Mouse (Mus musculus): Measurements from ENCODE around the gene Syt5. TPM values are rescaled to one million over a fixed set of nuclear protein-coding genes. Genes with fewer than 3 reads are reported as not detected.

Syt5 gene
- total RNA-seq, 4 experiments from 2014 or later = 0.15 TPM; not detected in 3

DNA sequence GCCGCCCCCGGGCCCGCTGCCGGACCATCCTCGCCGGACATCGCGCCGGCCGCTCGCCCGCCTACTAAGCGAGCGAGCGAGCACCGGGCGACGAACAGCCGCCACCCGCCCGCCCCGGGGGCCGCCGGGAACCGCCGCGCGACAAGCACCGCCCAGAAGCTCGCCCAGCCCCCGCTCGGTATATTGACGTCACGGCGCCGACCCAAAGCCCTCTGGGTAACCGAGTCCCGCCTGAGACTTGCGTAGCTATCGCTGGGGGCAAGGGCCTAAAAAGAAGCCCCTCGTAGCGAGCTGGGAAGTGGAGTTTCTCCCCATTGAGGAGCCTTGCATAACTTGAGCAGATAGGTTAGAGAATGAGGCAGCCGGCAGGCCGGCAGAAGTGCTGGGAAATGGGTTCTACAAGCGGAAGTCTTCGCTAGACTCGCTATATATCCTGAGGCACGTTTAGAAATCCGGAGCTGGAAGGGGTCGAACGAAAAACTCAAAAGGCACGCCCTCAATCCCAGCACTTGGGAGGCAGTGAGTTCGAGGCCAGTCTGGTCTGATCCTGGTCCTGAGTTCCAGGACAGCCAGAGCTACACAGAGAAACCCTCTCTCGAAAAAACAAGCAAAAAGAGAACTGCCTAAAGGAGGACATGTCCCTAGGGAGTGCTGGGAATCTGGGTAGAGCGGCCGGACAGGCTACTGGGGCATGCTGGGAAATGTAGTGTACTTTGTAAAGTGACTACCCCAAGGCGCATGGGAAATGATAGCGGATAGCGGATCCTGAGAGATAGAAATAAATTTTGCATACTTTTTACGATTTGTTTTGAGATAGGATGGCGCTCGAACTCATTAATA is 45.6 kb downstream of the Syt5 start, which contains the start of gene Ppp1r12c:
Ppp1r12c (minus strand) TSS at position 123 of the 840 bp plus-strand sequence.
- peak; percentile 89 to 90 for DNase-seq (ENCODE audit: low spot score in 2 of 2)

DNA sequence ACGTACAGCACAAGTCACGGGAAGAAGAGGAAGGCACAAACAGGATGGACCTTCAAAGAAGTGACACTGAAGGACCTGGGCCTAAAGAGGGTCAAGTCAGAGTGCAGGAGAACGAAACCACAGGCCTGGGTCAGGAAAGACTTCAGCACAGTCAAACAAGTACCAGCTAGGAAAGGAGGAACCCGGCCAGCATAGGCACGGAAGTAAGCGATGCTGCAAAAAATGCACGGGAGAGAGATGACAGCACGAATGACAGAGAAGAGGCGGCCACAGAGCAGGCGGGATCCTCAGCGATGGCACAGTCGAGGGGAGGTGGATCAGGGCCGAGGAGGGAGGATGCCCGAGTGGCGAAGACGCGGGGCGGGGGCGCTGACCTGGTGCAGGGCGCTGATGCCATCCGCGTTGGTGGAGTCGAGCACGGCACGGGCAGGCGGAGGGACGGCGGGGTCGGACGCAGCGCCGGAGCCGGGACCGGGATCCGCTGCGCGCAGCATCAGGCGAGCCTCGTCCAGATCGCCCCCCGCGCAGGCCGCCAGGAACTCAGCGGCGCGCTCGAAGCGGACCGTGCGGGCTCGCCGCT is 46.4 kb downstream of the Syt5 start:
- peak in 1 of 2 experiments; percentile 33 for DNase-seq (ENCODE audit: low spot score in 2 of 2)

DNA sequence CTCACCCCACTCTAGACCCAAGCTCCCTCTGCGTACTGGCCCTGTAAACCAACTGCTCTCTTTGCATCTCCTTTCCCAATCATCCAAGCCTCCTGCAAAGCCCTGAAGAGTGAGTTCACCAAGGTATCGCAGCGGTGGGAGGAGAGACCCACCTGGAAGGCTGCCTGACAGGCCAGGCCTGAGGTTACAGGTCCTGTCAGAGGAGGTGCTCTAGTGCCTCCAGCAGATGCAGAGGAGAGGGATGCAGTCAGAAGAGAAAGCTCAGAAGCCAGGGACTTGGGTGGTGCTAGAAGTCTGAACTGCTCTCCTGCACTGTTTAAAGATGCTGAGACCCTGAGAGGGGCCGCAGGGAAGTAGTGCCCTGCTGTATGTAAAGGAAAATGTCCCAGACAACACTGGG is 48.3 kb downstream of the Syt5 start:
- DNase-seq (ENCODE audit: low spot score in 2 of 2) = no peak

DNA sequence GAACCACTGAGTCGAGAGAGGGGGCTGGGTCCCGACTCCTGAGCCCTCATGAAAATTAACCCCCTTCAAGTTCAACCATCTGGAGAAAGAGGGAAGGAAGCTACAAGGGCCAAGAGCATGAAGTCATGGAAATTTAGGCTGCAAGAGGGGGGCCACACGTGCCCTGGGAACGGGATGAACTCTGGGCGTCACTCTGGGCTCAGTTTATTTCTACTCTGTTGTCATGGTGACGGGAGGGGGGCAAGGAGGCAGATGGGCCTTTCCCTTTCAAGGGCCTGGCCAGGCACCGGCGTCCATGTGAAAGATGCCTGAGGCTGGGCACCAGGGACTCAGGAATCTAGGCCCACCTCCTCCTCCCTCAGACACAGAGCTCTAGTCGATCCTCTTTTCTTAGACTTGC is 49.1 kb downstream of the Syt5 start:
- peak; percentile 65 to 67 for DNase-seq (ENCODE audit: low spot score in 2 of 2)

DNA sequence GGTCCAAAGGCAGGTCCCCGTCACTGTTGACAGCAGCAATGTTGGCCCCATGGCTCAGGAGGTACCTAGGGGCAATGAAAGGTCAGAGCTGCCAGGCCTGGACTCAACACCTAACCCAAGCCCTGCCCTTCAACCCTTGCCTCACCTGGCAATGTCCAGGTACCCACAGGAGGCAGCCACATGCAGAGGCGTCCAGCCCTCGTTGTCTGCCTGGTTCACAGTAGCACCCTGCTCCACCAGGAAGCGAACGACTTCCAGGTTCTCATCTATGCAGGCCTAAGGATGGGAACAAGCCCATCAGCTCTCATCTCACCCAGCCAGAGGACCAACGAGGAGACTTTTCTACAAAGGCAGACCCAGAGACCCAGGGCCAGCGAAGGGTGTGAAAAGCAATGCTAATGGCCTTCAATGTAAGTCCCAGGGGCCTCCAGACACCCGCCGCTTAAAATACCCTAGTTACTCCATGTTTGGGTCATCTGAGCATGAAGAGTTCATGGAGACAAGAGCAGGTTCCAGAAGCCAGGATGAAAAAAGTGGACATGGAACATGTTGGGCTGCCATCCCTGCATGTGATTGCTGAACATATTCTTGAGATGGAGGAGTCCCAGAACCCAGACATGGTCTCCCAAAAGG is 50.0 kb downstream of the Syt5 start:
- DNase-seq (ENCODE audit: low spot score in 2 of 2) = no peak

DNA sequence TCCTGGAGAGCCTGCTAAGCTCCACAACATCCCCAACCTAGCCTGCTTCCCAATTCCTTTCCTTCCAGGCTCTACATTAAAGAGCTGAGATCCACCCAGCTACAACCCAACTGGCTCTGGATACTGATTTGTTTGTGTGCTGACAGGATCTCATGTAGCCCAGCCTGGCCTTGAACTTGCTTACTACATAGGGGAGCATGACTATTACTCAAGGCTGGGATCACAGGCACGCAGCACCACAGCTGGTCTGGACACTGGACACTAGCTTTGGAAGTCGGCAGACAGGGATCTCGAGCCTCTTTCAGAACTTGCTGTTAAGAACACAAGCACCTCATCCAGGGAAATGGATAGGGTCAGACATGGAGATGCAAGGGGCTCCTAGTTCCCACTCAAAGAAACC is 50.9 kb downstream of the Syt5 start:
- no peak for DNase-seq (ENCODE audit: low spot score in 2 of 2)

DNA sequence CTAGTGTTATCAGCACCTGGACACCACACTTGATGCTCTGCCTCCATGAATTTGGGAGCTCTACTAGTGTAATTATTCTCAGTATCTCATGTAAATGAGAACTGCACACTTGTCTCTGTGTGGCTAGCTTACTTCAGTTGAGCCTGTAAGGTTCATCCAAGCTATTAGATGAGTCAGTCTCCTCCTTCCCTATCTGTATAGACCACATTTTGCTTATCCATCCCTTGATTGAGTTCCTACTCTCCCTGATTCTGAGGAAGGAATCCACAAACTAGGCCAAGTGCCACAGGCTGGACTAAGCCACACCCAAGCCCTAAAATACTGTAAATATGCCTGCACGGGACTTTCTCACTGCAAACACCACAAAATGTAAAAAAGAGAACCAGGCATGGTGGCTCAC is 53.4 kb downstream of the Syt5 start:
- no peak for DNase-seq (ENCODE audit: low spot score in 2 of 2)

DNA sequence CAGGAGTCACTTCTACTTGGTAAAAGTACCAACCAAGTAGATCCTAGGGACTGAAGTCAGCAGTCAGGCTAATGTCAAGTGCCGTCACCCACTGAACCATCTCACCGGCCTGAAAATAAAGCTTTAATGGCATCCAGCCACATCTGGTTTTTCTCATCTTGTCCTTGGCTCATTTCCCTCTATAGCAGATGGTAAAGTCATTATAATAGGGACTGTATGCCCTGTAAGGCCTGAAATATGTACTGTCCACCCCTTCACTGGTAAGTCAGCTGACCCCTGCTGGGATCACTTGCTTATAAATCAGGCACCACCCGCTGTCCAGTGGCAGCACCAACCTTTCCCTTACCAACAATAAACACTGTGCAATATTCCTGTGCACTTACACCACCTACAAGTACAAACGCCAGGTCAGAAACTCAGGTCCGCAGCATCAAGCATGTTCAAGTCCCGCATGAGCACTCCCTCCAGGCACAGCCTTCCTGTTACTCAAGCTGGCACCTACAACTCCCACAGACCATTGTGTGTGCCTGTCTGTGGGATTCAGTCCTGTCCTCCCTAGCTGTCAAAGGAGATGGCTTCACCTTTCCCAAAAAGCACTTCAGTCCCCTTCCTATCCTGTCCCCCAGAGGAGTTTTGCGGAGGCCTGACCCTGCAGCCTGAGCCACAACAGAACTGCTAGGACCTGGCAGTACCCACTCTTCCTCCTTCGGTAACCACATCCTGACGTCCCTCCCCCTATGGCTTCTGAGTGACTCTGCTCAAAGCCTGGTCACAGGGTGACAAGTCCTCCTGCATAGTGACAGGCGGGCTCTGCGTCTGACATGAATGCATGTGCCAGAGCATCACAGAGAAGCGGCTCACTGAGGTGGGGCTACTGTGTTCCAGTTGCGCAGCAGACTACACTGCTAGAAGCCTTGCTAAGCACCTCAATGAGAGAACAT is 54.8 kb downstream of the Syt5 start:
- no peak for DNase-seq (ENCODE audit: low spot score in 2 of 2)

DNA sequence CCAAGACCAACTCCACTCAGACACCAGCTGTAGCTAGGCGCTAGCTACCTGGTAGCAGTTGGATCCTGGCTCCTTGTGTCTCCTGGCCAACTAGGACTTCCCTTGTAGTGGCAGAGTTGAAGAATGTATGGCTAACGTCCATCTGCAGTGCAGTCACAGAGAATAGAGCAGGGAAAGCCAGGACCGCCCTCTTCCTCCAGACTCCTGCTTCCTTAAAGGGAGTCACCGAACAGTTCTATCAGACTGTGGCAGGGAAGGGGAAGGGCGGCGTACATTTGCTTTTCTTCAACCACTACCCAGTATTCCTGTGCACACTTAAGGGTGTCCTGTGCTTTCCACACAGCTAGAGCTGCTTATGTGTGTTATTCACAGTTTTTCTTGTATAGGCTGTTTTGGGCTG is 56.0 kb downstream of the Syt5 start:
- DNase-seq (ENCODE audit: low spot score in 2 of 2) = no peak

Small RNA genes within 50 kb of the gene (microRNA-seq; reads per million reads assigned to microRNA genes)
- gene Gm23577 = not detected

Other genes with a start within 250 kb of the Syt5 start
- not detected for gene Ncr1, start 209.8 kb downstream of the Syt5 start, total RNA-seq (2022)
- under 1 TPM in 1 of 4 experiments, not detected in 3; 0.34 TPM for gene Gp6, start 149.8 kb downstream of the Syt5 start, total RNA-seq (2022)
- 10 to 100 TPM; 12.2 to 17.6 (median 14.3) TPM for gene Rdh13, start 101.9 kb downstream of the Syt5 start, total RNA-seq (2022)
- gene Eps8l1, start 86.9 kb downstream of the Syt5 start, total RNA-seq (2022) = 1 to 10 TPM in 3 of 4 experiments, under 1 TPM in 1; 0.67 to 3.4 (median 2.3) TPM
- gene Ppp1r12c, start 45.9 kb downstream of the Syt5 start, total RNA-seq (2022) = 10 to 100 TPM; 11.6 to 17.2 (median 16.7) TPM
- gene Tnnt1, start 31.2 kb downstream of the Syt5 start, total RNA-seq (2022) = 100 to 1,000 TPM; 464 to 544 (median 482) TPM
- 1 to 10 TPM; 1.8 to 3.0 (median 2.3) TPM for gene Tnni3, start 23.3 kb downstream of the Syt5 start, total RNA-seq (2022)
- under 1 TPM in 1 of 4 experiments, not detected in 3; 0.13 TPM for gene Dnaaf3, start 15.1 kb downstream of the Syt5 start, total RNA-seq (2022)
- not detected for gene Ptprh, start 56.5 kb upstream of the Syt5 start, total RNA-seq (2022)
- gene Tmem86b, start 83.9 kb upstream of the Syt5 start, total RNA-seq (2022) = 1 to 10 TPM; 1.4 to 2.3 (median 2.0) TPM
- gene Ppp6r1, start 111.5 kb upstream of the Syt5 start, total RNA-seq (2022) = 10 to 100 TPM; 48.2 to 53.4 (median 49.4) TPM
- gene Hspbp1, start 137.5 kb upstream of the Syt5 start, total RNA-seq (2022) = 10 to 100 TPM; 23.4 to 28.8 (median 24.4) TPM
- under 1 TPM; 0.13 to 0.49 (median 0.39) TPM for gene Brsk1, start 143.1 kb upstream of the Syt5 start, total RNA-seq (2022)
- gene Tmem150b, start 177.7 kb upstream of the Syt5 start, total RNA-seq (2022) = not detected
- 1 to 10 TPM; 3.5 to 5.2 (median 4.8) TPM for gene Kmt5c, start 192.6 kb upstream of the Syt5 start, total RNA-seq (2022)
- gene Cox6b2, start 205.6 kb upstream of the Syt5 start, total RNA-seq (2022) = not detected
- not detected for gene Fam71e2, start 223.8 kb upstream of the Syt5 start, total RNA-seq (2022)
- gene Il11, start 235.3 kb upstream of the Syt5 start, total RNA-seq (2022) = not detected
- not detected for gene Tmem190, start 235.4 kb upstream of the Syt5 start, total RNA-seq (2022)
- 10 to 100 TPM in 1 of 4 experiments, 1 to 10 TPM in 3; 6.0 to 12.3 (median 7.4) TPM for gene Tmem238, start 242.1 kb upstream of the Syt5 start, total RNA-seq (2022)
- gene Rpl28, start 245.3 kb upstream of the Syt5 start, total RNA-seq (2022) = 100 to 1,000 TPM; 347 to 558 (median 433) TPM